Mouse (Mus musculus) skeletal muscle tissue, adult 2 months (tissue): ENCODE data around the gene Hoxd11.

ENCODE experiments used
- DNase-seq: peaks from one replicate; pipeline ENCODE4 v3.0.0-alpha.2; 2012; ENCODE audit warnings: low read depth, low spot score

Hoxd11 gene

DNA sequence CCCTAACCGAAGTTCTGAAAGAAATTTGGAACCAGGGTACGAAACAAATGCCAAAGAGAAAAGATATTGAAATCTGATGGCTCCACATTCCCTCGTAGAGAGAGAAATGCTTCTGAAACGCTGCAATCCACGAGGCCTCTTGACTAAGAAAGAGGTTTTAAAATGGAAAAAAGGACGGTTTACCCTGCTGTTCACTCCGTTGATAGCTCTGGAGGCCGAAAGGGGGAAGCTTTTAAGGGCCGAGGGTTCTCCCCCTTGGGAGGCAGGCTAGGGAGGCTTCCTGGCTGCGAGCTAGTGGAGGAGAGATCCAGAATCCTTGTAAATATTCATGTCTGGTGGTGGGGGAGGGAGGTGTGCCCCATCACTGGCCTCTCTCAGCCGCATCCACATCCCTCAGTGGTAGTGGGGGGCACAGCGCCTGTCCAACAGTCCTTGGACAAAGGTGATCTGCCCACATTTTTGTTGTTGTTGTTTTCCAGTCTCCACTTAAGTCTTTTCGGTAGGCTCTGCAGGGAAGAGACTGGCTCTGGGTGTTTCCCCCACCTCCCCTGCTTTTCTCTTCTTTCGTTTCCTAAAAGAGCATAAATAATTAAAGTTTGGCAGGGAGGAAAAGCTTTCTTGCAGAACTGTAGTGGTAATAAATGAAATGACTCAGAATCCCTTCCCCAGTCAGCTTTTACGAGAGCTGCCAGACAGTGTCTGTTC lies at the start of gene Hoxd11:
TSS of gene Hoxd11 (plus strand) at position 667 of the 705 bp plus-strand sequence.
- no peak for DNase-seq

DNA sequence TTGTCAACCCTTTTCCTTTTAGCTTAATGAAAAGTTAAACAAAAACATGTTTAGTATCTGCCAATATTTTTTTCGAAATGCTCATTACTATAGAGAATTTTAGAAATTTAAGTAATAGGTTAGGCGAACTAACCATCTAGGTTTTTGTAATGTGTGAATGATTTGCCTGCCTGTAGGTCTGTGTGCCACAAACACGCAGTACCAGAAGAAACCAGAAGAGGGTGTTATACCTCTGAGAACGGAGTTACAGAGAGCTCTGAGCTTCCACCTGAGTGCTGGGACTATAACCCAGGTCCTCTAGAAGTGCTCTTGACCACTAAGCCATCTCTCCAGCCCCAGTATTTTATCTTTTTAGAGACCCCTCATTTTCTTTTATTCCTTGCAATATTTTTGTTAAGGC lies 43.9 kb upstream of the Hoxd11 start:
- no peak for DNase-seq

DNA sequence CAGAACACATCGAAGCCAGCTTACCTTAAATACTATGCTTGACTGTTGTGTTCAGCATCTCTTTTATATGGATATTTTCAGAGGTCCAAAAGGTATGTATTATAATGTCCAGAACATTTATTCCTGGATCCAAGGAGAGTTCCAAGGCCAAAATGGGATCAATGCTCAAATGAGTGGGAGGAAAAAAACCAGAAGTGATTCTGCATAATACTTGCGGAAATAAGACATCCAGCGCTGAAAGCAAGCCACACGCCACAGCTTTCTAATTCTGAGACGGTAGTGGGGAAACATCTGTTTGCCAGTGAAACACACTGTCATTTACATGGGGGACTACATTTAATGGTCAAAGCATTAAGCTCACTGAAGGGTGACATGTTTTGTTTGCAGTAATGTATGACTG lies 36.9 kb upstream of the Hoxd11 start:
- DNase-seq = no peak

DNA sequence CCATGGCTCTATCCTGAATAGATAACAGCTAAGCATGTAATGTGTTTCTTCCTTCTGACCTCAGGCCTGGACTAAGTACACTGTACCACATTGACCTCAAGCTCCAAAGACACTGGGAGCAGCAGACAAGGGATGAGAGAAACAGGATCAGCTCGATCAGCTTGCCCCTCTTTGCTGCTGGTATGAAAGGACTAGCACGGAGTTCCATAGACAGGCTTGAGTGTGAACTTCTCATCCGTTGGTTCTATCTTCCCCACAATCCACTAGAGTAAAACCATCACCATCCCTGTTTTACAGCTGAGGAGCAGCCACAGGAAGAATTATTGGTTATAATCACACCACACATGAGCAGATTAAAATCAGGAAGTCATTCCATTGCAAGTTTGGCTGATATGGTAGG lies 33.7 kb upstream of the Hoxd11 start:
- DNase-seq = no peak

DNA sequence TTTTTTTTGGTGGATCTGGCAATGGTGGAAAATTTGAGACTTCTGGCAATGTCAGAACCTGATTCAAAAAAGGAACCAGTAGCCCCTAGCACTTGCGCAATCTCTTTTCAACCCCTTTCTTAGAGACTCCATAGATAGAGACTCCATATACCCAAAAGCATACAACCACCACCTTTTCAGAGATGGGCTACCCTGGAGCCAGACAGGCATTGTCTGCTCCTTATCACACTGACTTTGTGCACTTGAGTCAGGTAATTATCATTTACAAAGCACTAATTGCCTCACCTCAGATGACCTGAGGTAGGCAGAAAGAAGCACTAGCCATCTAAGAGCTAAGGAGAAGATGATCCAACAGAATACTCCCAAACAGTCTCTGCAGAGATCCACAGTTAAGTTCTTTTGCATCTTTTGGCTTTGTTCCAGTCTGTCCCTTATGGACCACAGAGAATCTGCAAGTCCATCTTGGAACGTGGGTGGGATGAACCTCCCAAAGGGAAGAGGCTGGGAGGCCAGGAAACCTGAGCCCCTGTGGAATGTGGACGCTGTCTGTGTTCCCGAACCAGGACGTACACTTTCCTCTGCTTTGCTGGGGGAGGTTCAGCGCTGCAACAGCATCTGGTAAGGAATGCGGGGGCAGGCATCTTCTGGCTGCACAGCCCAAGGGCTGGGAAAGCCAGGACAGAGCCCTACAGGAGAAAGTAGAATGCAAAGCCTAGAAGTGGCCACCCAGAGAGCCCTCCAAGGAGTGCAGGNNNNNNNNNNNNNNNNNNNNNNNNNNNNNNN lies 32.1 kb upstream of the Hoxd11 start:
- no peak for DNase-seq

DNA sequence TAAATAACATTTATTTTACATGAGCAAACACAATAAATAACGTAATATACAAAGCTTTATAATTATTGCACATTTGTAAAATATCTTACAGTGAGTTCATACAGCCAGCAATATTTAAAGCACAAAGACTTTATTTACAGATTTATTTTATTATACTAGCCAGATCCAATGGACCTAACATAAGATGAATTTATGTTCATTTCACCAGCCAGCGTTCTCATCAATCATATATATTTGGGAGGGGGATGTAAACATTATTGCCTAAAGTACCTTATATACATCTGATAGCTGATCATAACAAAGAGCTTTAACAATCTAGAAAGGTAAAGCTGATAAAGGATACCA lies 26.4 kb upstream of the Hoxd11 start:
- DNase-seq = no peak

DNA sequence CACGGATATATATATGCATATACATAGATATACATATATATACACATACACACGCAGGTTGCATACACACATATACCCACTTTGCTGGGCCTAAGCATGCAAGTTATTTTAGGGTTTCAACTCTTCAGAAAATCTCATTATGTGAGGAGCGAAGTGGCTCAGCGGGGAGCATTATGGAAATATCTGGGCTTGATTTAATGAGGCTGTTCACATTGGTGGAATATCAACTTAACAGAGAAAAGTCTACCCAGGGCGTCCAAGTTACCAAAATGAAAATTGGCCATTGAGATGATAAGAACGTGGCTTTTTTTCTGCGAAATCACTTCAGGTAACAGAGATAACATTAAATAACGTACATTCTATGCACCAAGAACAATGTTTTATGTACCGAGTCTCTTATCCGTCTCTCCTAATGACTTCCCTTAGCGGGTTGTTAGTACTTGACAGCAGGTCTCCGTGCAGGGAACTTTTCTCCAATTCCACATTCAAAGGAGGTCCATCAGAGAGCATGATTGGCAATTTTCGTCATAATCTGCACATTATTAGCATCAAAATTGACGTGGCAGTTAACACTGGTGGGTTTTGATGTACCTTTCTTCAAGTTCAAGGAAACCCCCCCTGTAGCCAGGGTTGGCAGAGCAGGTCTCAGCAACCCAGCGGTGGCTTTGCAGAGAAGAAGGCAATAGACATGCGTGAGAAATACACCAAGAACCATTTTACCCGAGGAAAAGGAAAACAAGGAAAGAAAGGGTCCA lies 25.4 kb upstream of the Hoxd11 start:
- DNase-seq = no peak

DNA sequence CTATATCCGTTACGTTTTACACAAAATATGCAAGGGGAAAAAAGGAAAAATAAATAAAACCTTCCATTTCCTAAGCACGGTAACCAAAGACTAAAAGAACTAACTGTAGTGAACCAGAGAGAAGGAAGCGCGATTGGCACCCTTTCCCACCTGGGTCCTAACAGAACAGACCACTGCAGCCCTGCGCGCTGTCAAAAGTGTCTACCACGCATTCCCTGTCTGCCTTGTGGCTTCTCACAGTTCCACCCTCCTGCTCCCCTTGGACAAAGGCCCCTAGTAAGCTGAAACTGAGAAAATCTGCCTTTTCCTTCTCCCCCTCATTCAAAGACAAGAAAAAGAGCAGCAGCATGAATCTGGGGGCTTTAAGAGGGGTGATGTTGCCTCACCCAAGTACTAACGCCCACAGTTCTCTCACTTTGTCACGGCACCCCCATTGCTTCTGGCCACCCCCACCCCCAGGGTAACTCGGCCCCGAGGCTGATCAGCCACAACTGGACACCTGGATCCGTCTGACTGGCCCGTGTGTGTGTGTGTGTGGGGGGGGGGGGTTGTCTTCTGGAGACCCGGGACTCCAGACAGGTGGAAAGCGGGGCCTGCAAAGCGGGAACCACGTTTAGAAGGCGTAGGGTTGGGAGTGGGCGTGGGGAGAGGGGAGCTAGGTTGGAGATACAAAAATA lies 24.5 kb upstream of the Hoxd11 start:
- DNase-seq = no peak

DNA sequence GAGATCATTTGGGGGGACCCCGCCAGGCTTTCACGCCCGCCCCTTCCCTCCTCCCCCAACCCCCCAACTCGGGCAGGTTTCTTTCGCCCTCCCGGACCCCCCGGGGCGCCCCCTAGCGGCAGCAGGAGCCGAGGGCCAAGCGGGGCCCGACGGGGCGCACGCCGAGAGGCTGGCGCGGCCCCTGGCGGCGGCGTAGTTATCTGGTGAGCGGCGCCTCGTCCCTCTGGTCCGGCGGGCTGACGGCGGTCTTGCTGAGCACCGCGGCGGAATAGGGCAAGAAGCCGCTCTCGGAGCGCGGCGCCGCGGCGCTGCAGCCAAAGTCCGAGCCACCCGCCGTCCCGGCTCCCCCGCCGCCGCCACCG lies 24.0 kb upstream of the Hoxd11 start:
- no peak for DNase-seq

DNA sequence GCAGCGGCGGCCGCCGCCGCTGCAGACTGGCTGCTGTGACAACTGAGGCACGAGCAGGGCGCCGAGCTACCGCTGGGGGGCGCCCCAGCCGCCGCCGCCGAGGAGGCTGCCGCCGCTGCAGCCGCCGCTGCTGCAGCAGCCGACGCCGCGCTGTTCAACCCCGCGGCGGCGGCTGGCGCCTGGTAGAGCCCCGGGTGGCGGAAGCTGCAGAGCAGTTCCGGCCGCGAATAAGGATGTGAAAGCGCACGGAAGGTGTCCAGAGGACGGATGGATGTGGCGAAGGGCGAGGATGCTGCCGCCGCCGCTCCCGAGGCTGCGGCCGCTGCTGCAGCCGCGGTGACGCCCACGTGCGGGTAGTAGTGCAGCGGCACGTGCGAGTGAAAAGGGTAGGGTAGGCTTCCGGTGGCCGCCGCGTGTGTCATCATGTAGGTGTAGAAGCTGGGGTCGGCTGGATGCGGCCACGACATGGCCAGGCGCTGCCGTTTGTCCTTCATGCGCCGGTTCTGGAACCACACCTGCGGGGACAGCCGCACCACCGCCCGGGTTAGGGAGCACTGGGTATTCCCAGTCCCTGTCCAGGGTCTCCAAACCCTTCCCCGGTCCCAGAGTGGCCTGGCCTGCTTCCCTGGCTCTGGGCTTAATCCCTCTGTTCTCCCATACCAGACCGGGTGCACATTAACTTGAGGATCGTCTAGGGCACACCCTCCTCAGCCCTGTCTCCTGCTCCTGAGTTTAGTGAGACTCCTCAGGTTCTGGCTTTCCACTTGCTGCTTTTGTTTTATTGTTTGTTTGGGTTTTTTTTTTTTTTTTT lies 23.3 kb upstream of the Hoxd11 start:
- no peak for DNase-seq

DNA sequence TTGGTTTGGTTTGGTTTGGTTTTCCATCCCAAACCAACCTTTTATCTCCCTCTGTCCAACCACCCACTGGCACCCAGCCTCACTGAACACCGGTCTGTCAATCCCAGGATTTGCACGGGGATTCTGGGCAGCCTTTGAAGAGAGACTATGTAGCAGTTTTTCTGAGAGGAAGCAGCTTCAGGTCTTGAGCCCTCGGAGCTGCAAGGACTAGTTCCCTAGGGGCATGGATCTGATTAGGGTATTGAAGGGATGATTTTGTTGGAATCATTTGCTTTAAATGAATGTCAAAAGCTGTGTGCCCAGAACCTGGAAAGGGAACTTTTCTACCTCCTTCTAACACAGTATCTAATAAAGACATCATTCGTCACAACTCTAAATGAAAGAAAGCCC lies 22.7 kb upstream of the Hoxd11 start:
- DNase-seq = no peak

DNA sequence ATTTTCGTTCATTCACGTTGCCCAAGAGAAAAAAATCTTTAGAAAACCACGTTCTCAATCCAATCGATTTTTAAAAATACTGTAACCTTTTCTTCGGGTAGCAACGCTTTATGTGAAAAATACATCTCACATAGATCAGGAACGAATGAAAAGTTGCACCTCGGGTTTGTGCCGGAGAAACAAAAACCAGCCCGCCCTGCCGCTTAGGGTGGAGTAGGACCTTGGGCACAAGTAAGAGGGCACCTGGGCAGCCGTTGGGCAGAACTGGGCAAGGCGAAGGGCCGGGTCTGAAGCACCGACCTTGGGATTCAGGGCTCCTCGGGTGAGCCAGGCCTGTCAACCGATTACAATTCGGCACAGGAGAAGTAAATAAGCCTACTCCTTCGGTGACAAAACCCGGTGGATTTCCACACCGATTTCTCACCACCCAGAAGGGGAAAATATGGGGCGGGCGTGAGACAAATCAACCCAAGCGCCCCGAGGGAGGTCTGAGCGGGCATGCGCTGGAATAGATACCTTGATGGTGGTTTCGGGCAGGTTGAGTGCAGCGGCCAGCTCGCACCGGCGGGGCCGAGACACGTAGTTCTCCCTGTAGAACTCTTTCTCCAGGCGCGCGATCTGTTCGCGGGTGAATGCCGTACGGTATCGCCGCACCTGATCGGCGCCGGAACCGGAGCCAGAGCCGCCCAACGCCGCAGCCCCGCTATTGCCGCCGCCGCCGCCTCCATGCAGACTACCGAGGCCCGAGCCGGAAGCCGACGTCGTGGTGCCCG lies 21.9 kb upstream of the Hoxd11 start:
- DNase-seq = no peak

DNA sequence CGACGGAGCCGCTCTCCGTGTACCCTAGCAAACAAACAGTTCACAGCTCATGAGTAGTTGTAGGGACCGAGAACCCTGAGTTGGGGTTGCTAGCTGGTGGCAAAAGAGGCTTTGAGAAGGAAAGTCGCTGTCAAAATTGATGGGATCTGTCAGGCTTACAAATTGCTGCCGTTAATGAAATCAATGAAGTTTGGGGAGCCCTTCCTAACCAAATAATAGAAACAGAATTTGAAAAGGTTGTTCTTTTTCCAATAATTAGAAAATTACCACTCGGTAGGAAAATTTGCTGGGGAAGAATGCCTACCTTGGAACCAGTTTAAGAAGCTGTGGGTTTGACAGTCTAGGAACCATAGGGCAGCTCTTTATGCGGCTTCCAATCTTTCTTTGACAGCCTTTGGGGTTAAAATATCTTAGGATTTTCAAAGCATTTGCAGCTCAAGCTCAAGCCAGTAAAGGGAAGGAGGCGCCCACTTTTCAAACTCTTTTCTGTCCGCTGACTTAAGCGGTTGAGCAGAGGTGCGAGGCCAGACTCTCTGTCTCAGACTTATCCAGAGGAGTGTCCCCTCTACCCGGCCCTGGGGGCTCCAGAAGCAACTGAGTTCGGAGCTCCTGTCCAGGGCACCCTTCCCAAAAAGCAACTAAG lies 21.2 kb upstream of the Hoxd11 start:
- no peak for DNase-seq

DNA sequence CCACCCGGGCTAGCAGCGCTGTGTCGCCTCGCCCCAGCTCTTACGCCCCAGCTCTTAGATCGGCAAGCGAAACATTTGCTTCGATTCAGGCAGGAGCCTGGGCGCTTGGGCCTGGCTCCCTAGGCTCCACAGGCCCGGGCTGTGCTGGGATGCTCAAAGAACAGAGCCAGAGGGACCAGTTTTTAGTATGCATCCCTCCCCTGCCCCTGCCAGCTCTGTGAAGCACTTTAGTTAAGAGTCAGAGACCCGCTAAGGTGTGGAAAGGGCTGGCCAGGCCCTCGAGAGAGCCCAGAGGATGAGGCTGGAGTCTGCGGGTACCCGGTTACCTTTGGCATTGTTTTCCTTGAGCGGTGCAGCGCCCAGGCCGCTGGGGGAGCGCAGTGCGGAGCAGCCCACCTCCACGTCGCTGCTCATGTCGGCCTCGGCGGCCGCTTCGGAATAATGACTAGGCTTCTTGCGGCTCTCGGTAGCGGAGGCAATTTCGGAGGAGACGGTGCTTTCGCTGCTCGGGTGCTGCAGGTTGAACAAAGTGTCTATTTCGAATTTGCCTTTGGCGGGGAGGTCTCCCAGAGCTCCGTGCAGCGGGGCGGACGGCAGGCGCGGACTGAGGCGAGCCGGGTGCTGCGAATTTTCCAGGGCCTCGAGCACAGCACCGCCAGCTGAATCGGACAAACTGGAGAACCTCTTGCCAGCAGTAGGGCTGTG lies 20.5 kb upstream of the Hoxd11 start:
- DNase-seq = no peak

DNA sequence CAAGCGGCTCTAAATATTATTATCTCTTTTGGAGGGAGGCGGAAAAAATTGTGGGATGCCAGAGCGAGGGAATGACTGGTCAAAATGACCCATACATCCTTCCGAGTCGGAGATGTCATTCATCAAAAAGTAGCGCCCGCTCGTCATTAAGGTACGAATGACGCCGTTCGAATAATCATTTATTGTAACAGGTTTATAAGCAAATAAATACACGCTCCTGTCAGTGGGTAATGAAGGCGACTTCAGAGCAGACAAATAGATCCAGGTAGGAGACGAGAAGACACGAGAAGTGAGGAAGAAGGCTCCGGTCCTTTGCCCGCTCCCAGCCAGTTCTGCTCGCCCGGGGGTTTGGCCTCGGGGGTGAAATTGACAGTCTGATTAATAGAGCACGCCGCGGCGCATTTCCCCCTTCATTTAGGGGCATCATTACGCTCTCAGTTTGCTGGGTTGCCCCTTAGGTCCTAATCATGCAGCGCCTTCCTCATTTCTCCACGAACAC lies 19.8 kb upstream of the Hoxd11 start, which contains the start of gene Evx2:
TSS of gene Evx2 (minus strand) at position 51 of the 499 bp plus-strand sequence.
- DNase-seq = no peak

DNA sequence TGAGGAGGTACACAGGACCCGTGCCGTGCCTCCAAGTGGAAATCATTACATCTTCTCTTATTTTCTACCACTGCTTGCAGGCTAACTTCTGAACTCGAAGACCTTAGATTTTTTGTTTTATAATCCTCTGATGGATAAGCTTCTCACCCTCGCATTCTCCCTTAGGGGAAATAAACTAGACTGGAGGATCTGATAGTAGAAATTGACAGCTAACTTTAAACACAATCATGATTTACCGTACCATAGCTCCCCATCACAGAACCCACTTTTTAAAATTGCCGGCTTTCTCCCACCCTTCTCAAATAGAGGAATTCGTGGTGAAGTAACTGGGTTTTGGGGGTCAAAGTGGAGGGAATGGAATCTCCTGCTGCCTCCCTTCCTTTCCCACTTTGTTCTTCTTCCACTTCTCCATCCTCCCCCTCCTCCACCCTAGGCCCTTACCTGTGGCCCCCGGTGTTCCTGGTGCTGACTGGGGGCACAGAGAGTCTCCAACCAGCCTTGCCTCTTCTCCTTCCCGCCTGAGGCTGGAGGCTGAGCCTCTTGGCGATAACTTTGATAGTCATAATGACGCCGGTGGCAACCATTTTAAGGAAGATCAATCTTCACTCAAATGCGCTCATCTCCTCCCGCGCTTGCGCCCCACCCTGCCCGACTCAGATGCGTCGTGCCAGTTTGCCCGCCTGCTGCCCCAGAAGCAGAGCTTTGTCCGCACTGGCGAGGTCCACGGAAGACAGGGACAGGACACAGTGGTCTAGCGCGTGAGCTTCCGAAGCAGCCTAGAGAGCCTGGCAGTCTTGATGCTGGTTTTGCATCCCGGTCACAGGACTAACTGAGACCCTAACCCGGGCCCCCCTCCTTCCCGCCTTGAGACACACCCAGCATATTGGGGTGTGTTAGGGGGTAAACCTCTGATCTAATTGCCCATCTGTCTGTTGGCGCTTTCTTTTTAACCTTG lies 18.7 kb upstream of the Hoxd11 start:
- DNase-seq = no peak

DNA sequence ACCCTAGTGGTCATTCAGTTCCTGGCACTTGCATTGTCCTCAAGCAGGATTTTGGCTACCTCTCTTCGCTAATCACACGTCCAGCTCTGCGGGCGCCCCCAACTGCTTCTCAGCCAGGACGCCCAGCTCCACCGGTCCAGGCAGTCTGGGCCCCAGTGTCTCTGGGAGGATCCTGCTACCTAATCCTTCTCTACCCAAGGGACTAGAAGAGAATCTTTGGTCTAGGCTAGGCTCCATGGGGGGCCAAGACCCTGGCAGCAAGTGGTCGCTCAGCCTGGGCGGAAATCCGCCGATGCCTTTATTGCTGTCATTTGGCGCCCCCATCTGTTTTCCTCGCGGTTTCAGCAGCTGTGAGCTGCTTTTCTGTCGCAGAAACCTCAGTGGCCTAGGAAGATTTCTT lies 17.7 kb upstream of the Hoxd11 start:
- no peak for DNase-seq
